Mouse (Mus musculus) urinary bladder, postnatal 25 days (tissue): ENCODE measurements around the gene Il10rb.

Experiments
- DNase-seq: peaks from one replicate; pipeline ENCODE4 v3.0.0; 2022; ENCODE audit warnings: low spot score

The Il10rb gene

DNA sequence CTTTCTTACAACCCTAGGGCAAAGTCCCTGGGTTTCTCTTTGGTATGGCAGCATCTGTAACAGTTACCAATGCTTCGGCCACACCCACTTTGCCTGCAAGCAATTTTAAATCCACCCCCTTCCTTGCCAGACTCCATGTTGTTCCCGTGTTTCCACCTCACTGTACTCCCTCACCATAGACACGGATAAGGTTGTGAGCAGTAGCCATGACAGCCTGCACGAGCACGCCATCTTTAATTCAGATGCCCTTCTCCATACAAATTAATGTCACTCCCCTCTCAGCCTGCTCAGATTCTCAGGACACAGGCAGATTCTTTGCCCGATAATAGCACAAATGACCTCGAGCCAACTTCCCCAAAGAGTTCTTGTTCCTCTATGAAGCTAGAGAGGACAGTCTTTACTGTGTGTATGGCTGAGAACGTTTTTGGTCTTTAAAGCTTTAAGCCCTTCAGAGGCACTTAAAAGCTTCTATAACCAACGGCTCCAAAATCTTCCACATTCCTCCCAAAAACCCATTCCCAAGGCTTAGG lies 23.6 kb upstream of the Il10rb start:
- no peak for DNase-seq

DNA sequence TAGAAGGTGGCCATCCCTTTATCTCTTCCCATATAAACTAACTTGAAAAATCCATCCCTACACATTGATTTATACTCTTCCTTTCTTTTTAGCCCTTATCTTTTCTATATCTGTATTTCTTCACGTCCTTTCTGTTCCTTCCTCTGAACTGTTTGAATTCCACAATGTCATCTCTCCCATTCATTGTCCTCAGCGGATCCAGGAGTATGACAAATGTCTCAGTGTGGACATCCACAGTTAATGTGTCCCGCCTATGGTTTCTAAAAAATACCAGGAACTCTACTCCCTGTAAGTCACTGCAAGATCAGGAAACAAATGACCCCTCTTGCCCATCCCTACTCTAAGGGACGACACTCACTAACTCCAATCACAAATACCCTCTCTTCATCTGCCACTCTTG lies 21.7 kb upstream of the Il10rb start:
- no peak for DNase-seq

DNA sequence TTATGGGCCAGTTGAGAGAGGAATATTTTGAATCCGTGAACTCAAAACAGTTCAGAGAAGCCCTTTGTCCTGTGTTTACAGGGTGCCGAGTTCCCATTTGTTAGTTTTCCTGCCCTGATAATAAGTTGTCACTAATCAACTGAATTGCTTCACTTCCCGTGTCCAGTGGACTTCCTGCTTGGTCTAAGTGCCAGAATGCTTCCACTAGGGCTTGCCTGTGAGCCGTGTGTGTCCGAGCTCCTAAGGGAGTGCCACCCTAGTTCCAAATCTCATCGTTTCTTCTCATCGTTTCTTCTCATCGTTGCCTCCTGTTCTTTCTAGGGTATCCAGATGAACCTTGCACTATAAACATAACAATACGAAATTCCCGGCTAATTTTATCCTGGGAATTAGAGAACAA lies 20.3 kb upstream of the Il10rb start:
- no peak for DNase-seq

DNA sequence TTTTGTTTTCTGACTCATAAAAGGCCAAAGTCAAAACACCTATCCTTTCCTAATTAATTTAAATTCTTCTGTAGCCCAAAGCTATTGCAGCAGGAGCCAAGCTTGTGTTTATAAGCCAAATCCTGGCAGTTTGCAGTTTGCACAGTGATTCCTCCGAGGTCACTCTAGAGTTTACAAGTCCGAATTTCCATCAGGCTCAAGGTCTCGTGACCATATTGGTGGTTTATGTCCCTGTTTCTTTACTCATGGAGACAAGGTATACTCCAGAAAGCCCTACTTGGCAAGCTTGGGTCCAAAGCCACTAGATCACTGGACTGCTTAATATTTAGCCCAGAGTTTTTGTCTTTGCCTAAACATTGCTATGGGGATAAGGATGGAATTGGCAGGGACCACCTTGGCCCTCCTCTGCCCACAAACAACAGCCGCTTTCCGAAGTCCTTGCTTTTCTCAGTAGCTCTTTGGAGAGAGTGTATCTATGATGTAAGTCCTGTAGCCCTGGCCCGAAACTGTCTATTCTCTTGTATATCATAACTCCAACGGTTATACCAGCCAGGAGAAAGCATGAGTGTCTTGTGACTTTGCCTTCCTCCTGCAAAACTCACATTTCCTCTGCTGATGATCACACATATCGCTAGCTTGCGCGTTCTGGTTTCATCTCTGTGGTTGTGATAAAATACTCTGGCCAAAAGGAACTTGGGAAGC lies 19.4 kb upstream of the Il10rb start:
- no peak for DNase-seq

DNA sequence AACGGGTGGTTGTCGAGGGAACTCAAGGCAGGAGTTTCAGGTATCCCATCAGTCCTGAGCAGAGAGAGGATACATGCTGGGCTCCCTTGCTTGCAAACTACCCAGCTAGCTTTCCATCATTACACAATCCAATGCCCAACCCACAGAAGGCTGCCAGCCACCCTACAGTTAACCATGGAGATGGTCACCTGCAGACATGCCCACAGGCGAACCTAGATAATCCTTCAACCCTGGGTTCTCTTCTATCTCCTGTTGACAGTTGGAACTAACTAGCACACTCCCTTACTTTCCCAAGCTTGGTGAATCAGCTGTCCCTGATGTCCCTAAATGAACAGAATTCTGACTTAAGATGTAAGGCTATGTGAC lies 18.9 kb upstream of the Il10rb start:
- no peak for DNase-seq

DNA sequence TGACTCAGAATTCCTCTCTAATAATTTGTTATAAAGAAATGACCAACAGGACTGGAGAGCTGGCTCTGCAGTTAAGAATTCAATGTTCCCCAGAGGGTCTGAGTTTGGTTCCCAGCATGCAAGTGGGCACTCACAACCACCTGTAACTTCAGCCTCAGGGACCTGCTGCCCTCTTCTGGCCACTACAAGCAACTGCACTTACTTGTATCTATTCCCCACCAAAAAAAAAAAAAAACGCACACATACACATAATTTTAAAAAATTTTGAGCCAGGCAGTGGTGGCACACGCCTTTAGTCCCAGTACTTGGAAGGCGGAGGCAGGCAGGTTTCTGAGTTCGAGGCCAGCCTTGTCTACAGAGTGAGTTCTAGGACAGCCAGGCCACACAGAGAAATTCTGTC lies 15.9 kb upstream of the Il10rb start:
- DNase-seq, result no peak

DNA sequence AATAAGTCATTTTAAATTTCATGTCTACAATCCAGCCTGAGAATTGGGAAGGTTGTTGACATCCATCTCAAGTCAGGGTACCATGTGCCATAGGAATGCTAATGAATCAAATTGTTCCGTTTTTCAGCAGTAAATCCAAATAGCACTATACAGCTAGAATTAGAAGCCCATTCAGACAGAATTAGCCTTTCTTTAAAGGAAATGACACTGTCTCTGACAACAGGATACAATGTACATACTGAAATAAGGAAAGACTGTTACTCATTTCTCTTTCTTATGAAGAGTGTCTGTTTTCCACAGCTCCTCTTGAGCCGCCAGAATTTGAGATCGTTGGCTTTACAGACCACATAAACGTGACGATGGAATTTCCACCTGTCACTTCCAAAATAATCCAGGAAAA lies 14.5 kb upstream of the Il10rb start, which contains the start of gene Gm21970:
Gene Gm21970, plus strand, starts transcription at position 301 of the 400 bp plus-strand sequence.
- no peak for DNase-seq

DNA sequence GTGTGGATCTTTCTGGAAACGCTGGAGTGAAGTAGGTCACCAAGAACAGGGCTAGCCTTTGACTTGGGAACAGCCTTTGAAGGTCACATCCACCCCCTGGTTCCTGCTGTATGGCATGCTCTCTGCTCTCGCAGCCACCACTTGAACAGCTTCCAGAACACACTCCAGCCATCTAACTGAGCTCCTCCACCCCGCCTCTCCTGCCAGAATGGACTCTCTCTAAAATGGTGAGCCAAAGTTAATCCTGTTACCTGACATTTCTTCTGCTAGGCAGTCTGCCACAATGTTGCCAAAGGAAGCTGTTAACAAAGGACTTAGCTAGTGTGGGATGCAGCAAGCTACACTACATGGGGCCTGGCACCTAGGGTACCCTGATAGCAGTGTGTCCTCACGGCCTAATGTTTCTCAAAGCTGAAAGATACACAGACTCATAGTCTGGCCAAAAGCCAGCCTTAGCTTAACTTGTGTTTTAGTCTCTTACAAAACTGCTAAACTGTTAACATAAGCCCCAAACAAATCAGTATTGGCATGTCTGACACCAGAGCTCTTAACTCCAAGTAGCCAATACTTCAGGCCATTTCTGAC lies 11.0 kb upstream of the Il10rb start:
- DNase-seq, result no peak

DNA sequence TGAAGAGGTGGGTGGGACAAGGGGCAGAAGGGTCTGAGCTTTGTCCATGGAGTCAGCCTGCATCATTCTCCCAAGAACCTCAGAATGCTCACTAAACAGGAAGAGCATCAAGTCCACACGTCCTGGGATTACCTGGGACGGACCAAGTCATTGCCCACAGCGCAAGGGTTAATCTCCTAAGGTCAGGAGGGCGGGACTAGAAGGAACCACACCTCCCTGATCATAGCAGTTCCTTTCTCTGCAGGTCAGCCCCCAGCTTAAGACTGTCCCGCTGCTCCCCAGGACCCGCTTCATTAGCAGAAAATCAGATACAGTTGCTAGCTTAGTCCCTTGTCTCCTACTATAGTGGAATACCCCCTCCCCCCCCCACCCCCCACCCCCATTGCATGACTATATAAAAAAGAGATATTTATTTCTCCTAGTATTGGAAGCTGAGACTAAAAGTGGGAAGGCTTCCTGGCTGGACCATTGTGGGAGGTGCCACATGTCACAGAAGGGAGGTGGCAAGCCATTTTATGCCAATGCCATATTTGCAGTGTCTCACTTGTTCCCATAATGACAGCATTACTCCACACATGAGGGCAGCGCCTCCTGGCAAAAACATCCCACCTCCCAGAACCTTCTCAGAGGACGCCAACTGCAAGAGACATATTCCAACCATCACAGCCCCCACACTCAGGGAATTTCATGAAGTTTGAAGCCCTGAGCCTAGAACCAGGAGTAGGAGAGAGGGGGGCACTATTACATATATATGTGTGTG lies 10.2 kb upstream of the Il10rb start:
- no peak for DNase-seq

DNA sequence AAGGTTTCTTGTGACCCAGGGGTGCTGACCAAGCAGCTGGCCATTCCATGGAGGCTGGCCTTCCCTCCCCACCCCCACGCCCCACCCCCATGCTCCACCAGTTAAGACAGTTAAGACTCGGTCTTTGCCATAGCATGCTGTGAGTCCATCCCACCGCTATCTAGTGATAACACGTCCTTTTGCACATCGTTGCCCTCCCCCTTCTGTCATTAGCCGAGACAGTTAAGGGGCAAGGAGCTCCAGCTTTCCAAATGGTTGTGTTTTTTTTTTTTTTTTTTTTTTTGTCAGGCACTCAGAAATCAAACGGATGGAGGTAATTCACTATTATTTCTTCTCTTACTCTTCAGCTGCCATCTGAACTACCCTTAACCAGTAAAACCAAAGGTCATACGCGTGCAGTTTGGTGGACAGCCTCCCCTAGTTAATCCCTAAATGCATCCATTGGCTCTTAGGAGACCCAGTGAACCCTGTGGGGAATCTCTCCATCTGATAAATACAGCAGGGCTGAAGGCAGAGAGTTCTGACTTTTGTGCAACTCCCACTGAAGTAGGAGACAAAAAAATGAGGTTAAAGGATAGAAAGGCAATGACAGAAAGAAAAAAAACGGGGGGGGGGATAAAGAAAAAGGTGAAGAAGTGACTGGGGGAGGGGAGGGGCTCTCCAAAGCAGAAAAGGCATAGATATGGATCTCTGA lies 9.0 kb upstream of the Il10rb start:
- no peak for DNase-seq

DNA sequence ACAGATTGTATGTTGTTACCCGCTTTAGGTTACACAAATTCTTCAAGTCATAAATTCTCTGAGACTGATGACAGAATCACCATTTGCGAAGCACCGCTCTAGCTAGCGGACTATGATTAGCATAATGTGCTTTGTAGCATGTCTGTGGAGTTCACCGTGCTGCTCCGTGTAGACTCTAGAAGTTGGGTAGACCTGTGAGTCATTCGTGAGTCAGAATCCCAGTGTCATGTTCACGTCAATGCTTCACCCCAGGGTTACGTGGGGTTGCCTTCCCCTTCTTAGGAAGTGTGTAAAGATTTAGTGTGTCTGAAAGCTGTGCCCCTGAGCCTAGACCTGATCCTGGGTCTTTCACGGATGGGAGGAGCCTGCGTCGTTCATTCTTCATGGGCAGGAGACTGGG lies 7.9 kb upstream of the Il10rb start:
- DNase-seq, result no peak

DNA sequence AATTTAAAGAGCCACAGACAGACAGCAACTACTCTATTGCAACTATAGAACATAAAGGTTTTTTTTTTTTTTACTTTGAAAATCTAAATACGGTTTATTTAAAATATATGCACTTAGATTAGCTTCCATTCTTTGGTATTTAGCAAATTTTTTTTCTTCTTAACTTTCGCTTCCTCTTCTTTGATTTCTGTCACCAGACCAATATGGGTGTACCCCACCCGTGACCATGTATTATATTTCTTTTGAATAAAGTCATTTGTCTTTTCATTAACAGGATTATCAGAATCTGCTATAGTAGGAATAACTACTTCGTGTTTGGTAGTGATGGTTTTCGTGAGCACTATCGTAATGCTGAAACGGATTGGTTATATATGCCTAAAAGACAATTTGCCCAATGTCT lies 7.0 kb upstream of the Il10rb start:
- DNase-seq, result no peak

DNA sequence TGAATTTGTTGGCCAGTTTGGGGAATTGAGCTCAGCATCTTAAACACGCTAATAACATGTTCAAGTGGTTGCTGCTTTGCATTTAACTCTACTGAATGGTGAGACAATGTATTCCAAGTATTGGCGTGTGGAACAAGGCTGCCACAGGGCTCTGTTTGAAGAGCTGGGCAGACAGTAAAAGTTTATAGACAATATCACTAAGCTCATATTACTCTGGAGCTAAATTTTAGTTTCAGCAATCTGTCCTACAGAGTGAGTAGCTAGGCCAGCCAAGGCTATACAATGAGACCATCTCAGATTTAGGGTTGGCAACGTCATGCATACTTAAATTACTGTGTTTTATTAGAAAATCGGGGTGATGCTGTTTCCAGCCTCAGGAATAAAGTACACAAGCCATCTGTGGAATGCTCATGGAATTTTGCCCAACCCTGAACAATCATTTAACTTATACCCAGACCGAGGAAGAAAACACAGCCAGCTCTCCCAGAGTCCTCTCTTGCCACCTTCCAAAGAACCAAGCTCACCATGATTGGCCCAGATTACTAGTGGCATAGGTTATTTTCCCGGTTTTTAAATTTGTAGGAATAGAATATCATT lies 4.3 kb upstream of the Il10rb start:
- DNase-seq, result no peak

DNA sequence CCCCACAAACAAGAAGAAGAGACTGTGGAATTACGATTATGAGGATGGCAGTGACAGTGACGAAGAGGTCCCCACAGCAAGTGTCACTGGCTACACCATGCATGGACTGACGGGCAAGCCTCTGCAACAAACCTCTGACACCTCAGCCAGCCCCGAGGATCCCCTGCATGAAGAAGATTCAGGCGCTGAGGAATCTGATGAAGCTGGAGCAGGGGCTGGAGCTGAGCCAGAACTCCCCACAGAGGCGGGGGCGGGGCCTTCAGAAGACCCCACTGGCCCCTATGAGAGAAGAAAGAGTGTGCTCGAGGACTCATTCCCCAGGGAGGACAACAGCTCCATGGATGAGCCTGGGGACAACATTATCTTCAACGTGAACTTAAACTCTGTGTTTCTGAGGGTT lies 2.2 kb upstream of the Il10rb start:
- no peak for DNase-seq

DNA sequence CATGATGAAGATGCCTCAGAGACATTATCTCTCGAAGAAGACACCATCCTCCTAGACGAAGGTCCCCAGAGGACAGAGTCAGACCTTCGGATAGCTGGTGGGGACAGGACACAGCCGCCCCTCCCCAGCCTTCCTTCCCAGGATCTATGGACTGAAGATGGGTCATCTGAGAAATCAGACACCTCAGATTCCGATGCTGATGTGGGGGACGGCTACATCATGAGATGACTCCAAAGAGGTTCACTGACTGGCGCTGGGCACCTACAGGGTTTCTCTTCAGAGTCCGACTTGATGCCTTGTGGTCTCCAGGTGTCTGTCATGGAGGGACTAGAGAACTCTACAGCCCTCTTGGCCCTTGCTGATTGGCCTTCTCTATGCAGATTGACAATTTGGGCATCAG lies 1.8 kb upstream of the Il10rb start:
- DNase-seq, result no peak

DNA sequence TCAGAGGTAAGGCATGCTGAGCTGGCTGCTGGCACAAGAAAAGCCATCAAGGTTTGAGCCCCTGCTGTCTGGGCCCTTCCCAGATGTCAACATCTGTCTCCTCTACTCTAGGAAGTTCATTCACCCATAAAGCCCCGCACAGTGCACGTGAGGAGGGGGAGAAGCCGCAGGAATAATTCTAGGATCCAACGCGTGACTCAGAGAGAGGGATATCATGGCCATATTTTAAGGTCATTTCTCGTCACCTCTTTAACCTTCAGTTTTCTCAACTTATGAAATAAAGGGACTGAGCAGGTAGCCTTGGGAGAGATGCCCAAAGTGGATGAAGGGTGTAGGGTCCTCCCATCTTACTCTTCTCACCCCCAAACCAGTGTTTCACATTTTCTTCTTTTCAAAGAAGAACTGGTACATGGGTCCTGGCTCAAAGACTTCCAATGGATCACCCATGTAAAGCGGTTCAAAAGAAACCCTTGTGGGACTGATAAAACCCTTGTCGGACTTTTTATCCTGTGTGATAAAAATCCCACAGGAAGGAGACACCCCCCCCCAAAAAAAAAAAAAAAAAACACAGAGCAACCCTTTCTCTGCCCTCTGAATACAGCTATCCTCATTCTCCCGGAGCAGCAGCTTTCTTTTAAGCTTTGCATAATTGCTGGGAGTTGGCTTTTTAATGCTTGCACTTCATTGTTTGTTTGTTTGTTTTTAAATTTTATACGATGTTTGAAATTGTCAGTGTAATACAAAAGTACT lies 961 bp upstream of the Il10rb start:
- DNase-seq, result no peak

DNA sequence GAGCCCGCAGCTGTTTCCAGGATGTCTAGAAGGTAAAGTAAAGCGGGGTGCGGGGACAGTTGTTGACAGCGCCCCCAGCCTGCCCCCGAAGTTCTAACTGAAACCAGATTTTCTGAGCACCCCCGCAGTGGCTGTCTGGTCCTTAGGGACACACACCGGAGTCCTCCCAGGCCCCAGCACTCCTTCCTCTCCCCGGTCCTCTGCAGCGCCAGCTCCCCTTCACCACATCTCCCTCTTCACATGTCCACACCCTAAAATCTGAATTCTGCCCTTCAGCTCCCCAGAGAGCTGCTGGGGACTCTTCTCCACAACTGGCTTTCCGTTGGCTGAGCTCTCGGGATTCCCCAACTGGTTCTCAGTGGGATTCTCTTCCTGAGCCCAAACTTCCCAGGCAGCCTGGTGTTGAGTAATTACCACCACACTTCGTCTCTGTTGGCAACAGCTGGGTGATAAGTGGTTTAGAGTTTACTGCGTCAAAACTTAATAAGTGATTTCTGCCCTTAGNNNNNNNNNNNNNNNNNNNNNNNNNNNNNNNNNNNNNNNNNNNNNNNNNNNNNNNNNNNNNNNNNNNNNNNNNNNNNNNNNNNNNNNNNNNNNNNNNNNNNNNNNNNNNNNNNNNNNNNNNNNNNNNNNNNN lies 739 bp downstream of the Il10rb start:
- DNase-seq, result peak; percentile 36

DNA sequence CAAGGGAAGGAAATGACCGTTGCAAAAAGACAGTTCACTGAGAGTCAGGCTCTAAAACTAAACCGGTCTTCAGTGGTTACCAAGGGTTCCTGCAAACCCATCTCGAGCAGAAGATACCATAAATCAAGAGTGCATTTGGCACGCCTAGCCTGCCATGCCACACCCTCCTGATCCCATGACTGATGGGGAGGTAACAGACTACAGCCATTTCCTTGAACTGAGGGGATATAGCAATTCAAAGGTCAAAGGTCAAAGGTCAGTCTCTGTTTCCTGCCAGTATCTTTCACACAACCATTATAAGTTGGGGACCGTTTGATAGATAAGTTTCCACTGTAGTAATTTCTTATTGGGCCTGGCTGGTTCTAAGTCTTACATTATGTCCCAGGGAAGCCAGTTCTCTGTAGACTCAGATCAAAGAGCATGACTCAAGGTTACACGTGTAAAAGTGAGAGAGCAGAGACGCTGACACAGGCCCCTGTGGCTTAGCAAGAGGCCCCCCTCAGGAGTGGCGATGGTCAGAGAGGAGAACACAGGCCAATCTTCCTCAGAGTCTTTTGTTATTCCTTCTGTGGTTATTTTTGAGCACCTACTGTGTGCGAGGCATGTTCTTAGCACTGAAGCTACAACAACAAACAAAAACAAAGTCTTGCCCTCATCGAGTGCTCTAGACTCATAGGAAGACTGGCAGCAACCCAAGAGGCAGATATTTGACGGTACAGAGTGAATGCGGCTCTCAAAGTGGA lies 7.3 kb downstream of the Il10rb start:
- DNase-seq, result no peak

DNA sequence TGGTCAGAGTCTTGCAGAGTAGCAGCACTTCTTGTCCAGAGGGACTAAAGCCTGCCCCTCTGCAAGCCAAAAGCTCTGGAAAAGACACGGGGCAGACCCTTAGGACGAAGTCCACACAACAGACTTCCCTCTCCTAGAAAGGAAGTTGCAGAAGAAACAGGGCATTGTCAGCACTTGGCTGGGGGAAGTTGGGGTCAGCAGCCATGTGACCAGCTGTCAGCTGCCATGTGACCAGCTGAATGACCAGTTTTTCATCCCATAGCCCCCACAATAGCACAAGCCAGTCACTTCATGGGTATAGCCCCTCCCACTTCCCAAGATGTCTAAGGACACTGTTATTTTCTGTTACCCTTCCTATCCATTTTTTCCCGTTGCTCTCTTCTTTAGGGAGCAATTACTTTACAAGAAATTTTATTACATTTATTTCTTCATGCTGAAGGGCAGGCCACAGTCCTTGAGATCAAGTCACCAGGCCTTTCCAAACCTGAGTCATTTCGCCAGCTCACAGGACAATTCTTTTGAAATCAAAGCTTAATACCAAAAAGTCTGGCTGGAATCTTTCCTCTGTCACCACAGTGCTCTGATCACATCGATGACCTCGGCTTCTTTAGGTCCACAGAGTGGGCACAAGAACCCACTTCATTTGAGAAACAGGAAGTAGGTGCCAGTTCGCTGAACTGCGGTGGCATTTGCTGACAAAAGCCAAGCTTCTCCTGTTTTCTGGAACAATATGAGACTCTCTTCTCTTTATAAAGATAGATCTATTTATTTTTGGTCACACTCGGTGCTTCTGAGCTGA lies 9.6 kb downstream of the Il10rb start:
- DNase-seq, result no peak
